Mouse (Mus musculus): ENCODE data around the gene Zfp597. TPM values are rescaled to one million over a fixed set of nuclear protein-coding genes. Genes with fewer than 3 reads are reported as not detected.
"Not testable (repeated sequence)": the region's sequence is repeated elsewhere in the genome, so short reads cannot be mapped to it uniquely, and the experiment has no call there.

The Zfp597 gene
- total RNA-seq, 1 experiment from 2014 or later, result 9.1 TPM

DNA sequence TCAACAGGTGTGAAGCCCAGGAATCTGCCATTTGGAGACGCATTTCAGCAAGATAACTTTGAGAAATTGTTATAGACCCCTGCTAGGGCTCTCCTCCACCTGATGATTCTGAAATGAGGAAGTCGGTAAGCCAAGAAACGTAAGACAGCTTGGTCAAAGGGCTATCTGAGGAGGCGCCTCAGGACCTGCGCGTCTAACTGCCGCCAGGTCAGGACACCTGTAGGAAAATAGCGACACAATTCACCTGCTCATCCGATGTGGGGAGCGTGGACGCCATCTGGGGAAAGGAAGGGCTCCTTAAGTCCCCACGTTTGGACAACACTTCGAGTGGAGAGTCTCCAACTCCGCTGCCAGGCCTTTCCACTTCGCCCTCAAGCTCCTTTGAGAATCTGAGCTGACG is 12.5 kb downstream of the Zfp597 start:
- ATAC-seq (replicated peaks; ENCODE audit: low read depth, poor library complexity, severe bottlenecking), result peak; percentile 31; the same call in 1 of the 2 replicates

DNA sequence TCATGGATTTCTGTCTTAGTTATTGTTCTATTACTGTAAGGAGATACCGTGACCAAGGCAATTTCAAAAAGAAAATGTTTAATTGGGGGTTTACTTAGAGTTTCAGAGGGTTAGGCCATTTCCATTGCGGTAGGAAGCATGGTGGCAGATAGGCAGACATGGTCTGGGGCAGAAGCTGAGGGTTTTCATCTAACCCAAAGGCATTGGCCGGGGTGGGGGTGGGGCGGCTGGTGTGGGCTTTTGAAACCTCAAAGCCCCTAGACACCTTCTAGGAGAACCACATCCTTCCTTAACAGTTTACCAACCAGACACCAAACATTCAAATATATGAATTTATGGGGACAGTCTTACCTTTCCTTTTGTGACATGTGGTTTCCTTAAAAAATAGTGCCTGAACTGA is 25.1 kb downstream of the Zfp597 start:
- ATAC-seq (replicated peaks; ENCODE audit: low read depth, poor library complexity, severe bottlenecking), result peak; percentile 68

DNA sequence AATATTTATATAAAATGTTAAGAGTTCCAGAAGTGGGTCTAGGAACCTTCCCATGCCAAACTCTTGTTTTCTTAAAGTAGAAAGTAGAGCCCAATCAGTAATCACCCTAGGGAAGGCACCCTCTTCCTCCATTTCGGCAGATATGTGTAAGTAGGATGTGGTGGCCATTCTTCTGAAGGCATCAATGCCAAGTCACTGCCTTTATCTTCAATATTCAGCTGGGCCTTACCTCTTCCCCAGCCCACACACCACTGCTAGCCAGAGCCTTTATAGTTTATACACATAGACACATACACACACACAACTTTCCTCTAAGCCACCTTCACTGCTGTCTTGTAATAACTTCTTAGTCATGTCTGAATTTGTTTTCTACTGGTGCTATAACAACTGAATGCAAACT is 28.6 kb downstream of the Zfp597 start:
- peak; percentile 80 for ATAC-seq (replicated peaks; ENCODE audit: low read depth, poor library complexity, severe bottlenecking)

DNA sequence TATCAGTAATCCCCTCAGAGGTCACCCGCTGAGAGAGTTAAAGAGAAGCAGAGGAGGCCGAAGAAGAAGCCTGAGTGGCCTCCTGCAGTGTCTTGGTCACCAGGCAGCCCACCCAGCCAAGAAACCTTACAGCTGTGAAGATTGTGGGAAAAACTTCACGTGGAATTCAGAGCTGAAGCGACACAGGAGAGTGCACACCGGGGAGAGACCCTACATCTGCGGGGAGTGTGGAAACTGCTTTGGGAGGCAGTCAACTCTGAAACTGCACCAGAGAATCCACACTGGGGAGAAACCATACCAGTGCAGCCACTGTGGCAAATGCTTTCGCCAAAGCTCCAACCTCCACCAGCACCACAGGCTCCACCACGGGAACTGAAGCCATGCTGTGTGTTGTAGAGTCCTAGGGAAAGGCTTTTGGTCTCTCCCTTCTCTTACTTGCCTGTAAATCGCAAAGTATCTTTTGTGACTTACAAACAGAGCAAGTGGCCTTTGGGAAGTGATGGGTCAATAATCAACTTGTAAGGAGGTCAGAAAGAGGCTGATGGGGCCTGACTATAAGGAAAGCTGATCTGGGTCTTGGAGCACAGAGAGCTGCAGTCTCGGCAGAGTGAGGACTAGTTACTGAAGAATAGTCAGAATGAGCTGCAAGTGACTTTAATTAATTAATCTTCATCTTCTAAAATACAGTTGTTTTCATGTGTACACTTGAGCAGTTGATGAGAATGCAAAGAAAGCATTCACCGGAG is 29.8 kb downstream of the Zfp597 start:
- ATAC-seq (replicated peaks; ENCODE audit: low read depth, poor library complexity, severe bottlenecking), result no peak

DNA sequence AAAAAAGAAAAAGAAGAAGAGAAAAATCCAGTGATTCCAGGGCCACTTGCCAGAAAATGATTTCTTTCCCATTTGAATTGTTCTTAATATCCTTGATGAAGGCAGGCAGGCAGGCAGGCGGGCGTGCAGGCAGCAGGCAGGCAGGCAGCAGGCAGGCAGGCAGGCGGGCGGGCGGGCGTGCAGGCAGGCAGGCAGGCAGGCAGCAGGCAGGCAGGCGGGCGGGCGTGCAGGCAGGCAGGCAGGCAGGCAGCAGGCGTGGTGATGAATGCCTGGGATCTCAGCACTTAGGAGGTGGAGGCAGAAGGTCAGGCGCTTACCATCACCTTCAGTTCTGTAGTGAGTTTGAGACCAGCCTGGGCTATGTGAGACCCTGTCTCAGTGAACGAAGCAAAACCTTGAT is 31.8 kb downstream of the Zfp597 start:
- ATAC-seq (replicated peaks; ENCODE audit: low read depth, poor library complexity, severe bottlenecking), result no peak

DNA sequence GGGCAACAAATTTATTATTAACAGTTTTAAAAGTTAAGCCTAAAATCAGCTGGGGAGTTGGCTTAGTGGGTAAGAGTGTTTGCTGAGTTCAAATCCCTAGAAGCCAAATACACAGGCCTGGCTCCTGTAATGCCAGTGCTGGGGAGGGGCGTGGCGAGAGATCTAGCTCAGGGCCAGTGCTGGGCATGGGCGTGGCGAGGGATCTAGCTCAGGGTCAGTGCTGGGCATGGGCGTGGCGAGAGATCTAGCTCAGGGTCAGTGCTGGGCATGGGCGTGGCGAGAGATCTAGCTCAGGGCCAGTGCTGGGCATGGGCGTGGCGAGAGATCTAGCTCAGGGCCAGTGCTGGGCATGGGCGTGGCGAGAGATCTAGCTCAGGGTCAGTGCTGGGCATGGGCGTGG is 33.1 kb downstream of the Zfp597 start:
- not testable (repeated sequence) for ATAC-seq (replicated peaks; ENCODE audit: low read depth, poor library complexity, severe bottlenecking)

DNA sequence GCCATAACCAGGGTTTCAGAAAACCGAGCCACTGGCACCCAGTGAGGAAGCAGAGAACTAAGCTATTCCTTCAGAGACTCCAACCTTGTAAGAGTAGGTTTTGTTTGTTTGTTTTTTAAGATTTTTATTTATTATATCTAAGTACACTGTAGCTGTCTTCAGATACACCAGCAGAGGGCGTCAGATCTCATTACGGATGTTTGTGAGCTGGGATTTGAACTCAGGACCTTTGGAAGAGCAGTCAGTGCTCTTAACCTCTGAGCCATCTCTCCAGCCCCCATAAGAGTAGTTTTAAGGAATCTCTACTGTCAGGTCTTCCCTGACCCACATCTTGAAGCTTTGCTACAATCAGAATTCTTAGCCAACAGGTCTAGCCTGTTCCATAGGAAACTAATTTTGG is 35.9 kb downstream of the Zfp597 start:
- ATAC-seq (replicated peaks; ENCODE audit: low read depth, poor library complexity, severe bottlenecking), result no peak

DNA sequence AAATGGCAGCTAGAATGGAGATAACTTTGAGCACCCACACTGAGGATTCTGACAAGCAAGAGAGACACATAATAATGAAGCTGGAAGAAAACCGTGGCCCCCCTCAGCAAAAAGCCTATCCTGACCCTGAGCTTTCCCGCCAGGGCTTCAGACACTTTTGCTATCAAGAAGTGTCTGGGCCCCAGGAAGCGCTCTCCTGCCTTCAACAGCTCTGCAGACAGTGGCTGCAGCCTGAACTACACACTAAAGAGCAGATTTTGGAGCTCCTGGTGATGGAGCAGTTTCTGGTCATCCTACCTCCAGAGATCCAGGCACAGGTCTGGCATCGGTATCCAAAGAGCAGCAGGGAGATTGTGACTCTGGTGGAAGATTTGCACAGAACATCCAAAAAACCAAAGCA is 36.5 kb downstream of the Zfp597 start:
- ATAC-seq (replicated peaks; ENCODE audit: low read depth, poor library complexity, severe bottlenecking), result no peak

DNA sequence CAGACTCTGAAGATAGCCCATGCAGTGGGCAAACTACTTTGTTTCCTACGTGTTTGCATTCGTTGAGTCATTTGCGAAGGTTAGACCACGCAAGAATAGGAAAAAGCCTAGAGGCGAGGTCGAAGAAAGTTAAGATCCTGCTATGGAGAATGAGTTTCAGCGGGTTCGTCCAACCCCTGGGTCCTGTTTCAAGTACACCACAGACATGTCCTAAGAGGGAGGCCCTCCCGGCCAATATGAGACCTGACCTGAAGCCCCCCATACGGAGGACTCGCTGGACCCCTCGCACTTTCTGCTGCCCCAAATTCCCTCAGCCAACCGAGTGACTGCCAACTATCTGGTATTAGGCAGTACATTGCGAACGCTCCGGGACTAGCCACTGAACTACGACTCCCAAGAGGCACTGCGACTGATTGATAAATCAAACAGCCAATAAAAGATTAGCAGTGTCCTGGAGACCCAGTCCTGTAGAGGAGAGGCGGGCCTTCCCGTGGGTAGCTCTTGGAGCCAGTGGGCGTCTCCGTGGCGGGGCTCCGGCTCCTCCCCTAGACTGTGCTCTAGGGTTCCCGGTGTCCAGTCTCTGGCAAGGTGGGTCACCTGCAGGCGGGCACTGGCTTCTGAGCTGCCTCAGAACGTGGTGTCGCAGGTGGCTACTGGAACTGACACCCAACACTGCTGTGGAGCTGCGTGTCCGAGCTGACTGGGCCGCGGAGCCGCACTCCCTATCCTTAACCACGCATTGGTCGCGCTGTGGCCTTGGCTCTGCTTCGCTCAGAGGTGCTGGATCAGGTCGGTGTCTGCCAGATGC is 37.4 kb downstream of the Zfp597 start, which contains the start of gene Zfp174:
TSS of gene Zfp174 (plus strand) at position 558 of the 808 bp plus-strand sequence.
- peak; percentile 99 for ATAC-seq (replicated peaks; ENCODE audit: low read depth, poor library complexity, severe bottlenecking)

DNA sequence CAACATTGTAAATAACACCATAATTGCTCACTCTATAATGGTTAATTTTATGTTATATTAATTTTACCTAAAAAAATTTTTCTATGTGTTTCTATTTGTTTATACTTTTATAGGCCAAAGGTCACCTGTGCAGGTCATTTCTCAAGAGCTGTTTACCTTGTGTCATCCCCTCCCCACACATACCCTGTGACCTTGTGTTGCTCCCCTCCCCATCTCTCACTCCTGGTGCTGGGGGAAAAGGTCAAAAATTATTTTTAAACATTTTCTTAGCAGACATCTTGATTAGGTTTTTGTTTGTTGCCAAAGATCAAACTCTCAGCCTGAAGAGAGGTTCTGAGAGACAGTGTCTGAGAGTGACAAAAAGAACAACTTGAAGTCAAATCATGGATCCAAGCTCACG is 40.6 kb downstream of the Zfp597 start:
- ATAC-seq (replicated peaks; ENCODE audit: low read depth, poor library complexity, severe bottlenecking), result no peak

DNA sequence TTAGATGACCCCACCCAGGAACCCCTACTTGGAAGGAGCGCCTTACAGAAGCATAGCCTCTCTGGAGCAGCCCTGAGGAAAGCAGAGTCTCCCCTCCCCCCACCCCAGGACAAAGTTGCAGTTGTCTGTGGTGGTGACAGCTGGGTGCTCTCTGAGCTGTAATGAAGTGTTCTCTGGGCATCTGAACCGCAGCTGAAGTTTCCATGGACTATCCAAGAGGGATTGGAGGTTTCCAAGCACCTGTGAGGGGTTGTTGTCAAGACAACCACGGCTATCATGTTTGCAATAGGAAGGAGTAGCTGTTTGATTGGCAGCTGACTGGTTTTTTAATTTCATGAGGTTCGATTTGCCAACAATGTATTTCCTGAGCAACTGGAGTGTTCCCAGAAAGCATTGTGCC is 41.4 kb downstream of the Zfp597 start:
- no peak for ATAC-seq (replicated peaks; ENCODE audit: low read depth, poor library complexity, severe bottlenecking)

DNA sequence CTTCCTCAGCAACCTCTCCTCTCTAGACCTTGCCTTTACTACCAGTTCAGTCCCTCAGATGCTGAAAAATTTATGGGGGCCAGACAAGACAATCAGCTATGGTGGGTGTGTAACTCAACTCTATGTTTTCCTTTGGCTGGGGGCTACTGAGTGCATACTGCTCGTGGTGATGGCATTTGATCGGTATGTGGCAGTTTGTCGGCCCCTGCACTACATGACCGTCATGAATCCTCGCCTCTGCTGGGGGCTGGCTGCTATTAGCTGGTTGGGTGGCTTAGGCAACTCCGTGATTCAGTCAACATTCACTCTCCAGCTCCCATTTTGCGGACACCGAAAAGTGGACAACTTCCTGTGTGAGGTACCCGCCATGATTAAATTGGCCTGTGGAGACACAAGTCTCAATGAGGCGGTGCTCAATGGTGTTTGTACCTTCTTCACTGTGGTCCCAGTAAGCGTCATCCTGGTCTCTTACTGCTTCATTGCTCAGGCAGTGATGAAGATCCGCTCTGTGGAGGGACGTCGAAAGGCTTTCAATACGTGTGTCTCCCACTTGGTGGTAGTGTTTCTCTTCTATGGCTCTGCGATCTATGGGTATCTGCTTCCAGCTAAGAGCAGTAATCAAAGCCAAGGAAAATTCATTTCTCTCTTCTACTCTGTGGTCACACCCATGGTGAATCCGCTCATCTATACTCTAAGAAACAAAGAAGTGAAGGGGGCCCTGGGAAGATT is 45.0 kb downstream of the Zfp597 start:
- ATAC-seq (replicated peaks; ENCODE audit: low read depth, poor library complexity, severe bottlenecking), result peak; percentile 86

DNA sequence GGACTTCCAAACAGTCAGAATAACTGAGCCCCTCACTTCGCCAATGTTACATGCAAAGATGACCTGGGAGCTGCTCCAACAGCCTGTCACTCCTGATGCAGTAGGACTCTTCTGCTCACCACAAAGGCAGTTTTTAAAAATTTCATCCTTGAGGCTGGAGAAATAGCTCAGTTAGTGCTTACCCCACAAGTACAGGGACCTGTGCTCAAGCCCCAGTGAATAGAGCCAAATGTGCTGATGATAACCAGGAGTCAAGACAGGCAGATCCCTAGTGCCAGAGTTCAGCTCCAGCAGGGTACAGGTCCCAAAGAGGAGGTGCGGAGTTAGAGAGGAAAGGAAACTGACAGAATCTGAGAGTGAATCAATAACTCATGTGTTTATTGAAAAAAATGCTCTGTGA is 48.9 kb downstream of the Zfp597 start:
- no peak for ATAC-seq (replicated peaks; ENCODE audit: low read depth, poor library complexity, severe bottlenecking)

DNA sequence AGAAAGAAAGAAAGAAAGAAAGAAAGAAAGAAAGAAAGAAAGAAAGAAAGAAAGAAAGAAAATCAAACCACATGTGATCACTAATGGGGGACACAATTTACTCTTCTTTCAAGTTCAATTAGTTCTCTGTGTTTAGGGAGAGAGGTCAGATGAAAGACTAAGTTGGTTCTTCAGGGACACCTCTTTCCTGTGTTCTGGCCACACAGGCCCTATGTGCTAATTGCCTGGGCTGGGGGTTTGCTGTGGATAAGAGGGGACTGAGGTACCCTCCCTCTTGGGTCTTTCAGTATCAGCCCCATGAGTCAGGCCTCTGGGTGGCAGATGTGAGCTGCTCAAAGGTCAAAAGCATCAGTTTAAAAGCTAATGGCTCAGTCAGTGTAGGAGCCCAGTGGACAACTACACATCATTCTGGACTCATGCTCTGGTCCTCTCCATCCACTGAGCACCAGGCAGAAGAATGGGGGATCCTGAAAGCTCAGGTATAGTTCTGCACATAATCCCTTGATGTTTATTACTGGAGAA is 53.7 kb downstream of the Zfp597 start, which contains the start of gene Olfr15:
TSS of gene Olfr15 (plus strand) at position 291 of the 522 bp plus-strand sequence.
- ATAC-seq (replicated peaks; ENCODE audit: low read depth, poor library complexity, severe bottlenecking), result 0 out of 2 replicates have a peak, but pooled peaks have one; percentile 42

DNA sequence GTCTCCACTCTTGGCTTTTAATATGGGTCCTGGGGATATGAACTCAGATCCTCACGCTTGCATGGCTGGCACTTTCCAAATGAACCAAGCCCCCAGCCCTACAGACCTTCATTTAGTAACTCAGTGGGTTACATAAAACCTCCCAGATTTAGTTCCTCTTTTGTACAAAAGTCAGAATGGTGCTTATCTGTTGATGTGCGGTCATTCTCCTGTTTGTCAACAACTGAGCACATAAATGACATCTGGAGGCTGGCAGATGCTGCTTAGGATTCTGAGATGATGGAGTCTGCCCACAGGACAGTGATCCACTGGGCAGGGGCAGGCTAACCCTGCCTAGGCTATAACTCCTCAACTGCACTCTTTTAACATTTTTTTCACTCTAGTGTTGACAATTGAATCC is 54.6 kb downstream of the Zfp597 start:
- ATAC-seq (replicated peaks; ENCODE audit: low read depth, poor library complexity, severe bottlenecking), result peak; percentile 47; the same call in 1 of the 2 replicates

DNA sequence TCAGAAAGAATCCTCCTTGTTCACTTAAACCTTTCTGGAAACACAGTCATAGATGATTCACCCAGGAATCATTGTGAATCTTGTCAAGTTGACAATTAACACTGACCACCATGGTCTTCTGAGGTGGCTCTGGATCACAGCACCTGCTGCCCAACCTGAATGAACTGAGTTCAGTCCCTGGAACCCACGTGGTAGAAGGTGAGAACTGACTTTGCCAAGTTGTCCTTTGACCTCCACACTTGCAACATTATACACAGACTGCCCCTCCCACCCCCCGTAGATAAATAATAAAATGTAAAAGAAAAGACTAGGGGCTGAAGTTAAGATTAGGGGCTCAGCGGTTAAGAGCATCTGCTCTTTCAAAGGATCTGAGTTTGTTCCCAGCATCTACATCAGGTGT is 56.3 kb downstream of the Zfp597 start:
- no peak for ATAC-seq (replicated peaks; ENCODE audit: low read depth, poor library complexity, severe bottlenecking)

DNA sequence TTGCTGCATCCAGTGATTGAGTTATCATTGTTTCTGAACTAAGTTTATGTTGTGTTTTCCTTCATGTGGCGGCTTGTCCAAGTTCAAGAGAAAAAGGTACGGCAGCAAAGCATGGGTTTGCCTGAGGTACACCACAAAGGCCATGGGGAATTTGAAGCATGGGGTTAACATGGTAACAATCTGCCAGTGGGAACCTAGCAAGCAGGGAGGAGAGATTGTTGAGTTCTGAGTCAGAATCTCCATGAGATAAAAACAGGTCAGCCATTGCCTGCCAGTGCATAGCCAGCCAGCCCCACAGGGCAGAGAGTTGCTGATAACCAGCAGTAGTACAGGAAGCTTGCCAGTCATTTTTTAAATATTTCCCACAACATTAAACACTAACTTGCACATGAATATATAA is 64.2 kb downstream of the Zfp597 start:
- no peak for ATAC-seq (replicated peaks; ENCODE audit: low read depth, poor library complexity, severe bottlenecking)

DNA sequence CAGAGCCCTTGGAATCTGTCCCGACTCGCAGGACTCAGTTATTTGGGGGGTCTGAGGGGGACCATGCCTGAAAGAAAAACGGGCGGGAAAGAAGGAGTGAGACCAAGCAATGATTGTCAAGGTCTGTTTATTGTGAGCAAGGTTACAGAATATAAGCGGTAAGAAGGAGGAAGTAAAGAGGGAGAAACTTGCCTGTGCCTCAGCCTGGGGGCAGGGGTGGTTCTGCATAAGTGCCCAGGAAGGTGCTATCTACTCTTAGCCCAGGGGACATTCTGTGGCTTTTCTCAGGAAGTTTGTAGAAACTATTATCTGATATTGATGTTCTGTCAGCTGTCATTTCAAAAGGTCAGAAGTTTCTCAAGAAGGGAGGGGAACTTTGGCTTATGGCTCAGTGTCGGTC is 69.7 kb downstream of the Zfp597 start:
- ATAC-seq (replicated peaks; ENCODE audit: low read depth, poor library complexity, severe bottlenecking), result not testable (repeated sequence)
